Mouse (Mus musculus) ES-Bruce4 (cell line): Measurements from ENCODE around the gene Vax2.

Experiments used
- CTCF ChIP-seq: IDR thresholded peaks from one replicate; pipeline ENCODE4 v1.8.1; 2011; ENCODE audit warnings: low read depth, low read length
- EP300 ChIP-seq: IDR thresholded peaks from 2 replicates; pipeline ENCODE4 v1.6.1; 2011; ENCODE audit warnings: low read depth, low read length; ENCODE audit not compliant: insufficient read depth
- POLR2A ChIP-seq: IDR thresholded peaks from one replicate; pipeline ENCODE4 v1.8.1; 2011; ENCODE audit warnings: low read length; ENCODE audit not compliant: insufficient read depth

GRCm38 (mm10) chr6:83756051-83756450, 45.0 kb downstream of the Vax2 start:
- no peak for TF ChIP-seq POLR2A
- TF ChIP-seq CTCF: no peak
- TF ChIP-seq EP300: no peak
